Mouse (Mus musculus): ENCODE results near the gene Rab42. TPM values are rescaled to one million over a fixed set of nuclear protein-coding genes. Genes with fewer than 3 reads are reported as not detected.
"Not testable (repeated sequence)": the region's sequence is repeated elsewhere in the genome, so short reads cannot be mapped to it uniquely, and the experiment has no call there.

Gene Rab42
- polyA plus RNA-seq, 1 experiment from 2014 or later = 2.6 TPM

DNA sequence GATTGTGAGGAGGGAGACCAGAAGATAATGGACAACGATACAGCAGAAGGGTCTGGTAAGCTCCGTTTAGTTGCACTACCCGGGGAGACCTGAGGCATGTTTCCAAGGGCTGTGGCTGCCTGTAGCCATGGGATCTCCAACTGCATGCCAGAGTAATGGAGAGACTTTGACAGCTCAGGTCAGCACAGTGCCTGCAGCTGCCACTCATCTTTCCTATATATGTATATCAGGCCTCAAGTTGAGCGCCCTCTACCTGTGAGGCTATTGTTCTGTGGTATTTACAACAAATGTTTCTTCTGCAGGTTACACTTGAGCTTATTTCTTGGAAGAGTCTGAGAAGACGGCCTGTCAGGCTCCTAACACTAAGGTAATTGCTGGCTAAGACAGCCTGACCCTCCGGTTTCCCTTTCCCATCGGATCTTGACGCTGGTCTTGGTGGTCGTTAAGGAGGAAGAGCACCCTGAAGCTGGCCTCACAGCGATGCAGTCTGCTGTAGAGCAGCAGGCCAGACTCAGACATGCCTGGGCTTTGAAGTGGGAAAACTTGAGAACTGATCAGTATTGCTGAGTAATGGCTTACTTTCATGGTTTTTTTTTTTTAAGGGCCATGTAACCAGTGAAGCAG, 6.8 kb upstream of the Rab42 start:
- Histone ChIP-seq H3K27ac (peak overlapping the region; percentile 90), H3K4me1 (peaks cover 8% of the 10 kb centered on the region), H3K4me3 (peak overlapping the region; percentile 79), H3K27me3 (no peaks in the 10 kb centered on the region), H3K4me2 (peak overlapping the region; percentile 75), H3K9me3 (no peaks in the 10 kb centered on the region), H3K36me3 (peaks cover 53% of the 10 kb centered on the region), H3K9ac (peak overlapping the region; percentile 97)
- 24% methylated on average over 10 of the region's 10 CpGs for WGBS
- no peak for ATAC-seq (ENCODE audit: insufficient number of reproducible peaks, insufficient read depth, low FRiP score, low TSS enrichment, low read depth)

DNA sequence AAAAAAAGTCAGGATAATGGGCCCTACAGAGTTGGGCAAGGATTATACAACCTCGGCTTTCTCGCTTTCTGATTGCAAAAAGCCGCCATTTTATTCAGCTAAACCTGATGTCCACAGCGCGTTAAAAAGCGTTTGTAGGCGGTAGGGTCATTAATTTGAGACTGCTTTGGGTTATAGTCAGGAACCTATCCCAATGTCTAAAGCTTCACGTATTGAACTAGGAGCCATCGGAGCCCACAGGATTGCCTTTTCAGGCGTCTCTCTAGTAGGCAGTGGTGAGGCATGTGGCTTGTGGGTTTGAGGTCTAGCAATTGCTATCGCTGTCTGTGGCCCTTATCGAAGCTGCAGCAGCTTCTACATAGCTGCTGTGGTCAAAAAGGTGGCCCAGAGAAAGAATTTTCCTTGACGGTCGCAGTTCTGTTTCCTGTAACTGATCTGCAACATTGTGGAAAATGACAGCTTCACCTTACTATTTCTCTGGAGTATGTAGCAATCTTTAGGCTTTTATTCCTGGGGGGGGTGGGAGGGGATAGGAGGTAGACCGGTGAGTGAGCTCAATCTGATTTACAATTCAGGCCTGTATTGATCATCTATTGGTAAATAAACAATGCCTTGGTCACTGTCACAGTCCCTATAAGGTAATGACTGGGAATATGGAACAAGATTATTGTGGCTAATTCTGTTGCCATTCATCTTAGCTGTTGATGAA, 6.1 kb upstream of the Rab42 start:
- no peaks in the 10 kb centered on the region for H3K27me3 ChIP-seq
- ATAC-seq (ENCODE audit: insufficient number of reproducible peaks, insufficient read depth, low FRiP score, low TSS enrichment, low read depth) = no peak
- H3K9ac ChIP-seq = peak overlapping the region; percentile 97
- under 1% methylated on average over 15 of the region's 15 CpGs for WGBS
- H3K4me1 ChIP-seq = peaks cover 8% of the 10 kb centered on the region
- peaks cover 47% of the 10 kb centered on the region for H3K36me3 ChIP-seq
- peak overlapping the region; percentile 75 for H3K4me2 ChIP-seq
- H3K4me3 ChIP-seq = peak overlapping the region; percentile 79
- H3K9me3 ChIP-seq = no peaks in the 10 kb centered on the region
- H3K27ac ChIP-seq = peak overlapping the region; percentile 90

DNA sequence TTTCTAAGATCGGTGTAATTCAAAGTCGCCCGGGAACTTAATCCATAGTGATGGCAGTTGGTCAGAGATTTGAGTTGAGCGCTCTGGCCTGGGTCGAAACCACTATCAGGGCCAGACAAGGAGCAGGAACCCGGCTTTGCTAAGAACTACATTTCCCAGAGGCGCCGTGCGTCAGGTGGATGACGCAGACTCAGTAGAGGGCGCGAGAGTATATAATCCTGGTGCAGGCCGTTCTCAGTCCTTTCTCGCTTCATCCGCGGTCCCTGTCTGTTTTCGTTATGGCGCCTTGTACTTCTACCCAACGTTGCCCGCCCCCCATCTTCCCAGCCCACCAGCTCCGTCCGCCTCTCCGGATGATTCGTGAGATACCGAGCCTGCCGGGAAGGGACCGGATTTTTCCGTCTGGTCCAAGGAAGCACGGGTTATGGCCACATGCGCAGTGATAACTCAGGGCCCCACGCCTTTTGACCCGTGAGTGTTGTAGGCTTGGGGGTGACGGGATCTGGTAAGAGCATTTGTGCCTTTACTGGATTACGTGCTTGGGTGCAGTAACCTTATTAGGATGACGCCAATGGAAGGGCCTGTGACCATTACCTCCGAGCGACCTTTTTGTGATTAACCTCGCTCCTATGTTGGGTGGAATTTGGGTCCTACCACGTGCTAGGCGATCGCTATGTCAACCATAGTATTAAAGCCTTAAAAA, 5.4 kb upstream of the Rab42 start:
- H3K4me3 ChIP-seq = peak overlapping the region; percentile 79
- H3K27me3 ChIP-seq = no peaks in the 10 kb centered on the region
- ATAC-seq (ENCODE audit: insufficient number of reproducible peaks, insufficient read depth, low FRiP score, low TSS enrichment, low read depth) = peak; percentile 84
- H3K9ac ChIP-seq = peak overlapping the region; percentile 97
- no peaks in the 10 kb centered on the region for H3K9me3 ChIP-seq
- H3K27ac ChIP-seq = peak overlapping the region; percentile 90
- H3K4me1 ChIP-seq = peaks cover 8% of the 10 kb centered on the region
- H3K36me3 ChIP-seq = peaks cover 40% of the 10 kb centered on the region
- WGBS = under 1% methylated on average over 41 of the region's 41 CpGs
- H3K4me2 ChIP-seq = peak overlapping the region; percentile 75

DNA sequence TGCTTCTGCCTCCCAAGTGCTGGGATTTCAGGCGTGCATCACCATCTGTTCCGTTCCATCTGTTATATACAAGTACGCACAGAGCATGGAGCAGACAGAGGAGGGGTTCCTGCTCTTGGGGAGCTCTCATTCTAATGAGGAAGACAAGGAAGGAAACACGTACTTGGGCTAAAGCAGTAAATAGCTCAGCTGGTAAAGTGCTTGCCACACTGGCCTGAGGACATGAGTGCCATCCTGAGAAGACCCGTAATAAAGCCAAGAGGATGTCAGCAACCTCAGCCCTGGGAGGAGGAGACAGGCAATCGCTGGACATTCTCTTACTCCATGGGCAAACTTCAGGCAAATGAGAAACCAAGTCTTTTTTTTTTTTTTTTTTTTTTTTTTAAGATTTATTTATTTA, 2.8 kb upstream of the Rab42 start:
- 72% methylated on average over 6 of the region's 6 CpGs for WGBS
- no peak for ATAC-seq (ENCODE audit: insufficient number of reproducible peaks, insufficient read depth, low FRiP score, low TSS enrichment, low read depth)
- Histone ChIP-seq H3K27ac (no peak overlapping the region), H3K4me3 (no peak overlapping the region), H3K9me3 (no peaks in the 10 kb centered on the region), H3K36me3 (peaks cover 15% of the 10 kb centered on the region), H3K9ac (no peak overlapping the region), H3K27me3 (no peaks in the 10 kb centered on the region), H3K4me1 (peaks cover 19% of the 10 kb centered on the region), H3K4me2 (no peak overlapping the region)

DNA sequence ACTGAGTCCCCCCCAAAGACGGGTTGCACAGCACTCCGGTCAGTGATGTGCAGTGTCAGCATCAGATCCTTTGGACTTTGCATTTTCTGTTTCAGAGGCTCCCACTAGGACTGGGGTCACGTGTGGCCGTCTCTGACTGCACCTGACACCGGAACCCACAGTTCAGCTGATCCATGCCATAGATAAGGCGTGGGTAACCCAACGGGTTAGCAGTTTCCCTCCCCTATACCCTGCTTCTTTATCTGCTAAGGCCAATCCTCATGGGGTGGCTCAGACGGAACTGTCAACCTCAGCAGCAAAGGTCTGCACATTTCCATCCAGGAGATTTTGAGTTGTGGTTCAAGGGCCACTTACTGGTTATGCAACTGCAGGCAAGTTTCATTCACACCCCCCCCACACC, 2.1 kb upstream of the Rab42 start:
- Histone ChIP-seq H3K27ac (no peak overlapping the region), H3K27me3 (no peaks in the 10 kb centered on the region), H3K4me1 (peaks cover 19% of the 10 kb centered on the region), H3K4me3 (no peak overlapping the region), H3K9ac (no peak overlapping the region), H3K36me3 (peaks cover 7% of the 10 kb centered on the region), H3K4me2 (no peak overlapping the region), H3K9me3 (no peaks in the 10 kb centered on the region)
- 82% methylated on average over 8 of the region's 8 CpGs for WGBS
- ATAC-seq (ENCODE audit: insufficient number of reproducible peaks, insufficient read depth, low FRiP score, low TSS enrichment, low read depth) = no peak

DNA sequence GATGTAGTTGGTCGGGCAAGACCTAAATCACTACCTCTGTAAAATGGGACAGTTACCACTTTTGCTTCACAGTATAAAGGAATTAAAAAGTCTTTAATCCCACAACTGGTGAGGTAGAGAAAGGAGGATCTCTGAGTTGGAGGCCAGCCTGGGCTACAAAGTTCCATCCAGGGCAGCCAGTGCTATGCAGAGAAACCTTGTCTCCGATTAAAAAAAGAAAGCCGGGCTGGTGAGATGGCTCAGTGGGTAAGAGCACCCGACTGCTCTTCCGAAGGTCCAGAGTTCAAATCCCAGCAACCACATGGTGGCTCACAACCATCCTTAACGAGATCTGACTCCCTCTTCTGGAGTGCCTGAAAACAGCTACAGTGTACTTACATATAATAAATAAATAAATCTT, 299 bp upstream of the Rab42 start:
- Histone ChIP-seq H3K4me2 (peak overlapping the region; percentile 78), H3K4me1 (peaks cover 11% of the 10 kb centered on the region), H3K9ac (peak overlapping the region; percentile 71), H3K4me3 (peak overlapping the region; percentile 49)
- not testable (repeated sequence) for H3K36me3 ChIP-seq; ATAC-seq (ENCODE audit: insufficient number of reproducible peaks, insufficient read depth, low FRiP score, low TSS enrichment, low read depth); H3K9me3 ChIP-seq; H3K27me3 ChIP-seq; H3K27ac ChIP-seq
- 45% methylated on average over 6 of the region's 6 CpGs for WGBS

DNA sequence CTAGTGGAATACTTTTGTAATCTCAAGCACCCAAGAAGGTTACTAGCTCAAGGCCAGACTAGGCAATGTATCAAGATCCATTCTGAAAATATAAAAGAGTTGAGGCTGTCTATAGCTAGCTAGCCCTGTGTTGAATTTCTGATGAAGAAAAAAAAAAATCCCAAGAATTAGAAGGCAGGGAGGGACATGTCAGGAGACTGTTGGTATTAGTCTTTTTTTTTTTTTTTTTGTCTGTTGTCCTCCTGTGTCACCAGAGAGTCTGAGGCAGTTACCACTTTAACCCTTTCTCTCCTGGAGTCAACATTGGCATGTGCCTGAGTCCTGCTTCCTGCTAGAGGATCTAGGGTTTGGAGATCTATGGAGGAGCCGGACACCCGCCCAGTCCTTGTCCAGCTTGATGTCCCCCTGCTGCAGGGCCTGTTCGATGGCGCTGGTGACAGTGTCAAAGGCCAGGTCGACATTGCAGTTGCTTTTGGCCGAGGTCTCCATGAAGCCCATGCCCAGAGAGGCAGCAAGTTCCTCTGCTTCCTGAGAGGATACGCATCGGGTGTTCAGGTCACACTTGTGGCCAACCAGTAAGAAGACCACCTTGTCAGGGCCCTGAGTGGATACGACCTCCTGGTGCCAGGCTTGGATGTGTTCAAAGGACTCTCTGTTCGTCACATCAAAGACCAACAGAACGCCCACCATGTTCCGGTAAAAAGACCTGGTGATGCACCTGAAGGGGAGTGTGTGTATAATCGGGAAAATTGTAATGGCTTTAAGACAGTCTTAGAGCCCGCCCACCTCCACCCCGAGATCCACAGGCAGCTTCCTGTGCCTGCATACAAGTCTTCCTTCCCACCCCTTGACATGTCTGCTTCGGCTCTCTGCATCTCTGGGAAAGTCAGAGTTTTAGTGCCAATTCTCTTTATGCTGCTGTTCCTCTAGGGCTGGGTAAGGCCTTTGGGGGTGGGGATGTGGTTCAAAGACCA, 933 bp downstream of the Rab42 start:
- Histone ChIP-seq H3K4me1 (peaks cover 11% of the 10 kb centered on the region), H3K4me3 (peak overlapping the region; percentile 49), H3K9me3 (no peaks in the 10 kb centered on the region), H3K4me2 (peak overlapping the region; percentile 78), H3K9ac (peak overlapping the region; percentile 71), H3K27me3 (no peaks in the 10 kb centered on the region), H3K36me3 (no peaks in the 10 kb centered on the region), H3K27ac (peak overlapping the region; percentile 55; the same call in 1 of the 2 replicates)
- 59% methylated on average over 16 of the region's 16 CpGs for WGBS
- ATAC-seq (ENCODE audit: insufficient number of reproducible peaks, insufficient read depth, low FRiP score, low TSS enrichment, low read depth) = no peak

DNA sequence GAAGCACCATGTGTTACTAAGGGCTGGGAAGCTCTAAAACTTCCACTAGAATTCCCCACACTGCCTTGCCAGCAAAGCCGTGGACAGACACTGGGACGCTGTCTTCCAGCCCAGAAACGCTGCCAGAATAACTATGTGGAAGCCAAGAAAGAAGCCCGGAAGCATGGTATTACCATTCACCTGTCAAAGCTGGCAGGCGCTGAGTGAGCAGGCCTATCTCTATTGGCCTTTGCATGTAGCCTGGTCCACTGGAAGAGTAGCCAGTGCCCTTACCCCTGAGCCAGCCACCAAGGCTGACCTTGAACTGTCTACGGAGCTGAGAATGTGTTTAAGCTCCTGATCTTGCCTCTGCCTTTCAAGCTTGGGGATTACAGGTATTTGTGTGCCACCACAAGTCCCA, 1.7 kb downstream of the Rab42 start:
- no peak for ATAC-seq (ENCODE audit: insufficient number of reproducible peaks, insufficient read depth, low FRiP score, low TSS enrichment, low read depth)
- Histone ChIP-seq H3K9ac (no peak overlapping the region), H3K27ac (no peak overlapping the region), H3K27me3 (no peaks in the 10 kb centered on the region), H3K4me3 (no peak overlapping the region), H3K4me1 (peaks cover 11% of the 10 kb centered on the region), H3K4me2 (no peak overlapping the region), H3K9me3 (no peaks in the 10 kb centered on the region), H3K36me3 (no peaks in the 10 kb centered on the region)
- 86% methylated on average over 6 of the region's 6 CpGs for WGBS

DNA sequence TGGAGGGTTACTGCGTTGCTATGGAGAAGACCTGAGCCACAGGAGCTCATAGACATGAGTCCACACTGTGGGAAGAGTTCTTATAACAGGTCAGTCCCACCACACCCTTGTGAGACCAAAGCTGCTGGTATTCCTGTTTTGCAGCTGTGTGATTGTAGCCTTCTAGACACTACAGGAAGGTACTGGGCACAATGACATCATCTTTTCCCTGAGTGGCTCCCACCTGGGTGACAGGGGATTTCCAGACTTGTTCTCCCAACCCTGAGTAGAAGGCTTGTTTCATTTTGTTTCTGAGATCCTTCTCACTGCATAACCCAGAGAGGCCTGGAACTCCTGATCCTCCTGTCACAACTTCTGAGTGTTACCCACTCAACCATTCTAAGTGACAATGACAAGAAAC, 3.3 kb downstream of the Rab42 start:
- Histone ChIP-seq H3K27me3 (no peaks in the 10 kb centered on the region), H3K27ac (no peak overlapping the region), H3K4me1 (peaks cover 11% of the 10 kb centered on the region), H3K36me3 (no peaks in the 10 kb centered on the region), H3K4me2 (no peak overlapping the region), H3K9ac (no peak overlapping the region), H3K4me3 (no peak overlapping the region), H3K9me3 (no peaks in the 10 kb centered on the region)
- no peak for ATAC-seq (ENCODE audit: insufficient number of reproducible peaks, insufficient read depth, low FRiP score, low TSS enrichment, low read depth)
- 84% methylated on average over 1 of the region's 1 CpGs for WGBS

DNA sequence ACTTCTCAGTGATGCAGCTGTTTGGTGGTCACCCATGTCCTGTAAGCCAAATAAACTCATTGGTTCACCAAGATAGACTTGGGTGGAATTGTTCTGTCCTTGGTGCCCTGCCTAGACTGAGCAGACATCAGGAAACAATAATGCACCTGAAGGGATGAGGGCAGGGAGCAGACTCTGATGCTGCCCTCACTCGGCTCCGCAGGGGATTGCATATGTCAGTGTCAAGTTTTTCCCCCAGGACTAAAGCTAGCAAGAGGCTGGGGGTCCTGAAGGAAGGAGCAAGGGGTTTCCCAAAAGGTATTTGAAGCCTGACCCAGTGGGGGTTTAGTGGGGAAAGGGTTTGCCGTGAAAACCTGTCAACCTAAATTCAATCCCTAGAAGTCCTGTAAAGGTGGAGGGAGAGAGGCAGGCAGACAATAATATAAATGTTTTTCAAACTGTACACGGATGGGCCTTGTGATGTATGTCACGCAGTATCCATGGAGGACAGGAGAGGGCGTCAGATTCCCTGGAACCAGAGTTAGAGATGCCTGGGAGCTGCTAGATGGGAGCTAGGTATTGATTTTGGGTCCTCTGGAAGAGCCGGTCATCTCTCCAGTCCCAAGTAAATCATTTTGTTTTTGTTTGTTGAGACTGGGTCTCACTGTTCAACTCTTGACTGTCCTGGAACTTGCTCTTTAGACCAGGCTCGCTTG, 7.3 kb downstream of the Rab42 start:
- no peak overlapping the region for H3K9ac ChIP-seq
- H3K4me1 ChIP-seq = no peaks in the 10 kb centered on the region
- no peak for ATAC-seq (ENCODE audit: insufficient number of reproducible peaks, insufficient read depth, low FRiP score, low TSS enrichment, low read depth)
- H3K9me3 ChIP-seq = no peaks in the 10 kb centered on the region
- no peak overlapping the region for H3K4me2 ChIP-seq
- no peak overlapping the region for H3K27ac ChIP-seq
- no peaks in the 10 kb centered on the region for H3K27me3 ChIP-seq
- 40% methylated on average over 8 of the region's 8 CpGs for WGBS
- H3K4me3 ChIP-seq = no peak overlapping the region
- peaks cover 33% of the 10 kb centered on the region for H3K36me3 ChIP-seq

All from embryonic facial prominence, embryonic 13.5 days (tissue).